Mouse (Mus musculus) CH12.LX (cell line): ENCODE measurements around the gene Slc23a2. TPM values are rescaled to one million over a fixed set of nuclear protein-coding genes. Genes with fewer than 3 reads are reported as not detected.

ENCODE experiments used
- DNase-seq: peaks from one replicate; pipeline ENCODE4 v3.0.0-alpha.2; 2013; ENCODE audit errors: extremely low read depth
- H3K27ac ChIP-seq: 2 replicates; pipeline ENCODE4 v1.5.1; 2012; ENCODE audit warnings: low read depth, mild to moderate bottlenecking, control low read depth, moderate library complexity; ENCODE audit not compliant: insufficient read depth
- H3K27me3 ChIP-seq: replicated peaks from 2 replicates; pipeline ENCODE3; 2012; ENCODE audit warnings: inconsistent platforms
- H3K36me3 ChIP-seq, 2 experiments: replicated peaks in 1 of 2; 2 replicates each; pipeline versions ENCODE3 to v1.6.1; 2012; ENCODE audit warnings: inconsistent platforms in 1 of 2, low read length in 1 of 2, mild to moderate bottlenecking in 1 of 2, mixed read lengths in 1 of 2, moderate library complexity in 1 of 2; ENCODE audit not compliant: control insufficient read depth in 1 of 2, insufficient read depth in 1 of 2
- H3K4me1 ChIP-seq, 2 experiments: 2 replicates each; pipeline ENCODE4 v1.6.1; 2012; ENCODE audit warnings: inconsistent platforms in 1 of 2, moderate library complexity in 1 of 2; ENCODE audit not compliant: insufficient read depth in 2 of 2, control insufficient read depth in 1 of 2
- H3K4me2 ChIP-seq: 2 replicates; pipeline ENCODE4 v1.6.1; 2012; ENCODE audit warnings: low read depth, mild to moderate bottlenecking, control low read depth; ENCODE audit not compliant: poor library complexity, insufficient read depth, severe bottlenecking
- H3K4me3 ChIP-seq, 3 experiments: fragments of 150-350 bp in 1 of 3; sonication (generic) in 1 of 3; replicated peaks in 1 of 3; 2 replicates each; pipeline versions ENCODE3 to v1.5.1; 2011 to 2012; ENCODE audit warnings: low read depth in 2 of 3, low read length in 2 of 3, mild to moderate bottlenecking in 2 of 3, moderate library complexity in 2 of 3, control low read depth in 1 of 3, improper control_type of control experiment in 1 of 3, inconsistent platforms in 1 of 3, mixed read lengths in 1 of 3; ENCODE audit not compliant: poor library complexity in 1 of 3
- H3K79me2 ChIP-seq: replicated peaks from 2 replicates; pipeline ENCODE4 v1.6.1; 2012; ENCODE audit warnings: mild to moderate bottlenecking, moderate library complexity; ENCODE audit not compliant: control insufficient read depth, poor library complexity, insufficient read depth, severe bottlenecking; ENCODE audit errors: extremely low read depth
- H3K9ac ChIP-seq: 2 replicates; pipeline ENCODE4 v1.6.1; 2012; ENCODE audit warnings: low read depth, mild to moderate bottlenecking, control low read depth, moderate library complexity; ENCODE audit not compliant: insufficient read depth
- H3K9me3 ChIP-seq: replicated peaks from 2 replicates; pipeline ENCODE3; 2012; ENCODE audit warnings: low read length, inconsistent platforms, mixed read lengths
- CTCF ChIP-seq, 2 experiments: IDR thresholded peaks in 1 of 2; conservative IDR thresholded peaks in 1 of 2; 2 replicates each; pipeline ENCODE4 v1.5.1; 2011 to 2012; ENCODE audit warnings: low read depth in 2 of 2, low read length in 2 of 2, improper control_type of control experiment in 1 of 2, inconsistent platforms in 1 of 2, mild to moderate bottlenecking in 1 of 2, moderate library complexity in 1 of 2
- EP300 ChIP-seq: IDR thresholded peaks from 2 replicates; pipeline ENCODE4 v1.6.1; 2011; ENCODE audit warnings: low read length, improper control_type of control experiment
- HCFC1 ChIP-seq: IDR thresholded peaks from 2 replicates; pipeline ENCODE4 v1.6.1; 2012; ENCODE audit warnings: low read depth, mild to moderate bottlenecking, inconsistent platforms, low read length, improper control_type of control experiment
- IRF4 ChIP-seq: IDR thresholded peaks from 2 replicates; pipeline ENCODE4 v1.6.1; 2014; ENCODE audit warnings: low read depth, mild to moderate bottlenecking, inconsistent platforms, low read length, improper control_type of control experiment
- JUN ChIP-seq: IDR thresholded peaks from 2 replicates; pipeline ENCODE4 v1.6.1; 2011; ENCODE audit warnings: low read depth, mild to moderate bottlenecking, low read length, improper control_type of control experiment, moderate library complexity; ENCODE audit not compliant: insufficient read depth
- KAT2A ChIP-seq: IDR thresholded peaks from 2 replicates; pipeline ENCODE4 v1.6.1; 2012; ENCODE audit warnings: low read length, improper control_type of control experiment, inconsistent platforms; ENCODE audit not compliant: insufficient replicate concordance
- MAFK ChIP-seq: IDR thresholded peaks from 2 replicates; pipeline ENCODE4 v1.6.1; 2011; ENCODE audit warnings: low read length, improper control_type of control experiment; ENCODE audit not compliant: insufficient replicate concordance
- MAX ChIP-seq: IDR thresholded peaks from 2 replicates; pipeline ENCODE4 v1.6.1; 2011; ENCODE audit warnings: low read length, improper control_type of control experiment
- MAZ ChIP-seq: IDR thresholded peaks from 2 replicates; pipeline ENCODE4 v1.6.1; 2012; ENCODE audit warnings: low read depth, mild to moderate bottlenecking, inconsistent platforms, low read length, improper control_type of control experiment, moderate library complexity
- NELFE ChIP-seq: IDR thresholded peaks from 2 replicates; pipeline ENCODE4 v1.6.1; 2011; ENCODE audit warnings: low read depth, low read length, improper control_type of control experiment
- NRF1 ChIP-seq: IDR thresholded peaks from 2 replicates; pipeline ENCODE4 v1.6.1; 2014; ENCODE audit warnings: low read depth, mild to moderate bottlenecking, inconsistent platforms, low read length, improper control_type of control experiment, moderate library complexity
- POLR2AphosphoS2 ChIP-seq: IDR thresholded peaks from 2 replicates; pipeline ENCODE4 v1.6.1; 2011; ENCODE audit warnings: low read depth, low read length, improper control_type of control experiment
- RCOR1 ChIP-seq: conservative IDR thresholded peaks from 2 replicates; pipeline ENCODE4 v1.6.1; 2012; ENCODE audit warnings: low read depth, mild to moderate bottlenecking, inconsistent platforms, low read length, improper control_type of control experiment
- TBP ChIP-seq: conservative IDR thresholded peaks from 2 replicates; pipeline ENCODE4 v1.6.1; 2011; ENCODE audit warnings: low read depth, low read length, improper control_type of control experiment
- UBTF ChIP-seq: IDR thresholded peaks from 2 replicates; pipeline ENCODE4 v1.6.1; 2012; ENCODE audit warnings: low read depth, mild to moderate bottlenecking, inconsistent platforms, low read length, improper control_type of control experiment, moderate library complexity
- USF2 ChIP-seq: conservative IDR thresholded peaks from 2 replicates; pipeline ENCODE4 v1.6.1; 2011; ENCODE audit warnings: low read depth, low read length, improper control_type of control experiment
- dilution Hi-C: fragments of 300-500 bp; cut with MboI; formaldehyde crosslinking; loops from 2 replicates; pipeline ENCODE4 v1.14.3; 2020; ENCODE audit warnings: low sequenced_read_pairs; ENCODE audit not compliant: extremely low pct_unique_long_range_greater_than_20kb, extremely low pct_ligation_motif_present
- in situ Hi-C: fragments of 300-500 bp; cut with MboI; formaldehyde crosslinking; loops from 3 replicates; pipeline ENCODE4 v1.14.3; 2019; ENCODE audit warnings: low sequenced_read_pairs, low pct_ligation_motif_present, low pct_unique_long_range_greater_than_20kb, mixed read lengths
- polyA plus RNA-seq: library from polyadenylated mRNA; unstranded; fragments of >175 nt; gene quantifications from 2 replicates; pipeline ENCODE4 v1.2.1, GENCODE M21; 2012; ENCODE audit warnings: low read depth; ENCODE audit not compliant: insufficient read length
- total RNA-seq, 2 experiments: library from RNA; depleted of rRNA; stranded (reverse); fragments of 300-350 nt in 1 of 2; fragments of >200 nt in 1 of 2; gene quantifications; 2 replicates each; pipeline ENCODE4 v1.2.3; 2012 to 2014

Gene Slc23a2
- total and polyA plus RNA-seq, 3 experiments: 10.6 to 21.7 (median 13.4) TPM

- Histone ChIP-seq H3K4me3 (no peak overlapping the region), H3K9me3 (no peaks in the 10 kb centered on the region), H3K79me2 (peaks cover 27% of the 10 kb centered on the region), H3K9ac (no peak overlapping the region), H3K4me1 (peaks cover 47 to 85% of the 10 kb centered on the region in 2 experiments), H3K27ac (no peak overlapping the region), H3K36me3 (peaks cover 62 to 92% of the 10 kb centered on the region in 2 experiments), H3K27me3 (no peaks in the 10 kb centered on the region), H3K4me2 (no peak overlapping the region)
- in situ Hi-C loops (no loop called here), dilution Hi-C loops (no loop called here)
- DNase-seq: no peak
- TF ChIP-seq CTCF (conservative IDR thresholded peaks at IDR 0.05 in 1 of 2, IDR thresholded peaks at IDR 0.05 in 1 of 2; ENCODE audit: low read depth in 2 of 2, low read length in 2 of 2): no peak
- no peak for TF ChIP-seq MAZ
- TF ChIP-seq MAFK: no peak
- TF ChIP-seq UBTF: no peak
- TF ChIP-seq RCOR1: no peak
- no peak for TF ChIP-seq USF2
- TF ChIP-seq JUN: no peak
- TF ChIP-seq KAT2A: no peak
- TF ChIP-seq TBP: no peak
- TF ChIP-seq HCFC1: no peak
- no peak for TF ChIP-seq POLR2AphosphoS2
- no peak for TF ChIP-seq IRF4
- TF ChIP-seq NELFE: no peak
- TF ChIP-seq NRF1: no peak
- no peak for TF ChIP-seq MAX
Observed at GRCm38 (mm10) chr2:132010781-132011180, 134.1 kb downstream of the Slc23a2 start.

GRCm38 (mm10) chr2:132008186-132008585, 136.7 kb downstream of the Slc23a2 start:
- H3K79me2 ChIP-seq: peaks cover 7% of the 10 kb centered on the region; the same call in 1 of the 2 replicates
- peaks cover 48 to 83% of the 10 kb centered on the region in 2 experiments for H3K4me1 ChIP-seq
- dilution Hi-C loops: no loop called here
- TF ChIP-seq MAX (no peak), EP300 (no peak)
- TF ChIP-seq, all 38 proteins: peak for 0
- no peak overlapping the region for H3K4me3 ChIP-seq
- DNase-seq: no peak
- in situ Hi-C loops: loop anchor here (10.0 kb wide), 1 partner anchor 107 kb away; no protein-coding TSS in a partner anchor
- H3K27me3 ChIP-seq: no peaks in the 10 kb centered on the region
- H3K27ac ChIP-seq: no peak overlapping the region
- H3K36me3 ChIP-seq: peaks cover 63 to 89% of the 10 kb centered on the region in 2 experiments
- H3K9ac ChIP-seq: no peak overlapping the region
- no peak overlapping the region for H3K4me2 ChIP-seq
- H3K9me3 ChIP-seq: no peaks in the 10 kb centered on the region
